Mouse (Mus musculus): ENCODE data around the gene Nell1. TPM values are rescaled to one million over a fixed set of nuclear protein-coding genes. Genes with fewer than 3 reads are reported as not detected.

The Nell1 gene
- polyA plus RNA-seq, 1 experiment from 2014 or later = 2.2 TPM

- Histone ChIP-seq H3K4me3 (ENCODE audit: low read depth, low read length) (no peak overlapping the region), H3K9ac (ENCODE audit: low read length) (no peak overlapping the region), H3K27me3 (ENCODE audit: control insufficient read depth, insufficient read depth, low read length) (no peaks in the 10 kb centered on the region), H3K4me1 (ENCODE audit: control insufficient read depth, insufficient read depth, low read length) (no peaks in the 10 kb centered on the region), H3K36me3 (ENCODE audit: control insufficient read depth, insufficient read depth, low read length) (no peaks in the 10 kb centered on the region), H3K9me3 (ENCODE audit: control insufficient read depth, low read length) (no peaks in the 10 kb centered on the region), H3K27ac (ENCODE audit: low read depth, low read length) (no peak overlapping the region), H3K4me2 (no peak overlapping the region)
- 78% methylated on average over 3 of the region's 3 CpGs for WGBS
- ATAC-seq (ENCODE audit: low FRiP score) = no peak
- DNase-seq (ENCODE audit: low spot score, missing footprints) = no peak
Observed at GRCm38 (mm10) chr7:50887625-50888024, 913.0 kb downstream of the Nell1 start.

- no peak for DNase-seq (ENCODE audit: low spot score, missing footprints)
- H3K4me1 ChIP-seq (ENCODE audit: control insufficient read depth, insufficient read depth, low read length) = no peaks in the 10 kb centered on the region
- ATAC-seq (ENCODE audit: low FRiP score) = no peak
- H3K4me2 ChIP-seq = no peak overlapping the region
- H3K9ac ChIP-seq (ENCODE audit: low read length) = no peak overlapping the region
- H3K4me3 ChIP-seq (ENCODE audit: low read depth, low read length) = no peak overlapping the region
- no peaks in the 10 kb centered on the region for H3K36me3 ChIP-seq (ENCODE audit: control insufficient read depth, insufficient read depth, low read length)
- WGBS = 56% methylated on average over 6 of the region's 6 CpGs
- no peak overlapping the region for H3K27ac ChIP-seq (ENCODE audit: low read depth, low read length)
- no peaks in the 10 kb centered on the region for H3K27me3 ChIP-seq (ENCODE audit: control insufficient read depth, insufficient read depth, low read length)
- H3K9me3 ChIP-seq (ENCODE audit: control insufficient read depth, low read length) = no peaks in the 10 kb centered on the region
Observed at GRCm38 (mm10) chr7:50899541-50900088, 925.0 kb downstream of the Nell1 start.

Other genes with a start within 250 kb of the Nell1 start
- 11.1 and 12.1 TPM in 2 replicates for gene Htatip2, start 215.7 kb upstream of the Nell1 start, polyA plus RNA-seq (2014; fragmentation: Nextera tagmentation; extraction: Ambion mirVana)
- gene Prmt3, start 196.5 kb upstream of the Nell1 start, polyA plus RNA-seq (2014; fragmentation: Nextera tagmentation; extraction: Ambion mirVana) = 82.0 and 93.2 TPM in 2 replicates
- 0.07 TPM in 1 of 2 replicates, not detected in the other for gene Slc6a5, start 64.7 kb upstream of the Nell1 start, polyA plus RNA-seq (2014; fragmentation: Nextera tagmentation; extraction: Ambion mirVana)